Mouse (Mus musculus): ENCODE measurements around the gene Gucd1.

GRCm38 (mm10) chr10:75314190-75314980, 203.4 kb downstream of the Gucd1 start:
- TF ChIP-seq CTCF (IDR thresholded peaks at IDR 0.05; ENCODE audit: extremely low read depth, insufficient read depth, insufficient read length, insufficient replicate concordance) (no peak), POLR2A (IDR thresholded peaks at IDR 0.05; ENCODE audit: low read depth, low read length) (no peak)
